Mouse (Mus musculus) cortical plate, adult 2 months (tissue): ENCODE measurements around the gene Tnik.

Source experiments
- CTCF ChIP-seq: fragments of 200-500 bp; IDR thresholded peaks from 2 replicates; pipeline ENCODE4 v1.5.1; 2011; ENCODE audit warnings: mild to moderate bottlenecking, control low read depth, low read length; ENCODE audit not compliant: insufficient read depth; ENCODE audit errors: extremely low read depth
- POLR2A ChIP-seq: fragments of 200-500 bp; IDR thresholded peaks from 2 replicates; pipeline ENCODE4 v1.6.1; 2011; ENCODE audit warnings: mild to moderate bottlenecking, low read length, control low read depth; ENCODE audit not compliant: insufficient read depth; ENCODE audit errors: extremely low read depth

GRCm38 (mm10) chr3:28229503-28229902 lies 33.5 kb upstream of the Tnik start:
- TF ChIP-seq CTCF (no peak), POLR2A (no peak)
